Mouse (Mus musculus) subcutaneous adipose tissue, adult 2 months (tissue): ENCODE results near the gene Bcl2l12. TPM values are rescaled to one million over a fixed set of nuclear protein-coding genes. Genes with fewer than 3 reads are reported as not detected.

ENCODE experiments used
- polyA plus RNA-seq: library from polyadenylated mRNA; depleted of rRNA; stranded (reverse); fragments of >200 nt; gene quantifications from 2 replicates; pipeline ENCODE4 v1.2.3, GENCODE M21; 2012; ENCODE audit warnings: low replicate concordance; rRNA removed

Bcl2l12 gene
- polyA plus RNA-seq: 30.2 and 45.2 TPM in 2 replicates

GRCm38 (mm10) chr7:44998501-44998955 is at the start of gene Bcl2l12:
Gene Bcl2l12, minus strand, starts transcription at chr7:44998712.

DNA sequence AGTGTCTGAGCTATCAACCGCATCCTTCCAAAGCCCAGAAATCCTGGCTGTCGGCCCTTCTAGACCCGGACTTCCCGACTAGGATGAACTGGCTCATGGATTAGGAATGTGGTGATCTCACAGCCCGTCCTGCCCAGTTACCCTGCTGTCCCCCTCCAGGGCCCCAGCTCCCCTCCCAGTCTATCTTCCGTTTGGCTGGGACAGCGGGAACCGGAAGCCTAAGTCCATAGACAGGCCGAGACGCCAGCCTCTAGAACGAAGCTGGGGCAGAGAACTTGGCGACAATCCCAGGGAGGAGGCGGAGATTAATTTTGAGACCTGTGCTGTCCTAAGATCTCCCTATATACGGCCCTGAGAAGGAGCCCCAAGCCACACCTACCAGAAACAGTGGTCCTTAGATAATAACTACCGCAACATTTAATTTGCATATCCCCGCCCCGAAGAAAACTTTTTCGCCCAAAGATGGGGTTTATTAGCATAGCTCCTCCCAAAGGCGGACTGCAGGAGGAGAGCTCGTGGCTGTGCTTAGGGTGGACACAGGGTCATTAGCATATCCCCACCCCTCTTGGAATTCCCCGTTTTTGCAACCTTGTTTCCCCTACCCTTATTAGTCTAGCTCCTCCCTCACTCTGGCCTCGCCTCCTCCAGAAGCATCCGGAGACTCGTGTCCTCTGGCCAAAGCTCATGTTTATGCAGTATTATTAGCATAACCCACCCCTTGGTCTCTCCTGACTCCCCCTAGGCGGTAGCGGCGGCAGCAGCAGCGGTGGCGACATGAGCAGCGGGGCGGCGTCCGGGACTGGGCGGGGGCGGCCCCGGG is 18.9 kb upstream of the Bcl2l12 start, which contains the start of gene Rras:
Rras (plus strand) TSS at position 720 of the 820 bp plus-strand sequence.

DNA sequence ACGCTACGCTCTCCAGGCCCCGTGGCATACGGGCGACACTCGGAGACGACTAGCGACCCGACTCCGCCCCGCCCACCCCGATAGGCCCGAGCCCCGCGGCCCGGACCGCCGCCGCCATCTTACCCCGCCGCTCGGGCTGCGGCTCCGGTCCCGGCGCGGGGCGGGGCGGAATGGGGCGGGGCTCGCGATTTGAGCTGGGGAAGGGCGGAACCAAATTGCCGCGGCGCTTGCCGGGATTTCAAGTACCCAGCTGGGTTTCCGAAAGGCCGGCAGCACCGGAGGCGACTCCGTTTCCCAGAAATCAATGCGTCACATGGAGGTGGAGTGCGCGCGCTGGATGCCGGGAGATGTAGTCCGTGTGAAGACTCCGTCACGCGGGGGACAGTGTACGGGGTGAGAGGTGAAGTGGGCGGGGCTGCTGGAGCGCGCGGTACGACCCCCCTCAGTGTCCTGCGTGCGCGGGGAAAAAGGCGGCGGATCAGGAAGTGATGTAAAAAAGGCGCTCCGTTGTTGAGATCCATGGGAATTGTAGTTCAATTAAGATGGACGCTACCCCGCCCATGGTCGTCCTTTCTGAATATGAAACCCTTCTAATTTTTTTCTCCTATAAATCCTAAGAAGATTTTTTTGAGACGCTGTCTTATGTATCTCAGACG is 17.6 kb upstream of the Bcl2l12 start, which contains the start of gene Scaf1:
Scaf1 (minus strand) TSS at position 407 of the 656 bp plus-strand sequence.

GRCm38 (mm10) chr7:44997231-44997939 is 1.1 kb downstream of the Bcl2l12 start, which contains the start of gene Irf3:
Gene Irf3, plus strand, starts transcription at chr7:44997648.

DNA sequence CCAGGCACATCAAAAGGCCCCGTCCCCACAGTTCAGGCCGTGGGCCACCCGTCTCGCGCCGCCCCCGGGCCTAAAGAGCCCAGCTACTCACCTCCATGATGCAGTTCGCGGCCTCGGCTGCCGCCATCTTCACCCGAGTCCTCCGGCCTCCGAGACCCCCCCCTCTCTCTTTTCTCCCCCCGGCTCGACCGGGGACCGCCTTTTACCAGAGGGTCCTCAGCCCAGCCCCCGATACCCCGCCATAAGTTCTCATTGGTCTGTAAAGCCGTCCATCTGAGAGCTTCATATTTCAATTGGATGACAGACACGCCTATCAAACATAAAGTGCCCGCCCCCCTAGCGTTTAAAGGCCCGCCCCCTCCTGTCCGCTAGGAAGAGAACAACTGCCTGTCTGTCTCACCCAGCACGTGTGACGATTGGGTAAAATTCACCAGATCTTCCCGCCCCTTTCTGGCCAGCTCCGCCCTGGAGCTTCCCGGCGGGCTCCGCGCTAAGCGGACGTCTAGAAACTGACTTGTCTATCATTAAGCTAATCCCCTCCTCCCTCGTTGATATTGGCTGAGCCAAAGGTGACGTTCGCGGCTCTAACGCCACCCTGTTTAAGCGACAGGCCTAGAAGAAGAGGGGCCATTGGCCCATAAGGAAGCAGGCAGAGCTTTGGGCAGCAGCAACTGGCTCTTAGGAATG is 12.2 kb downstream of the Bcl2l12 start, which contains the start of gene Prmt1:
Prmt1 (minus strand) TSS at position 377 of the 687 bp plus-strand sequence.

DNA sequence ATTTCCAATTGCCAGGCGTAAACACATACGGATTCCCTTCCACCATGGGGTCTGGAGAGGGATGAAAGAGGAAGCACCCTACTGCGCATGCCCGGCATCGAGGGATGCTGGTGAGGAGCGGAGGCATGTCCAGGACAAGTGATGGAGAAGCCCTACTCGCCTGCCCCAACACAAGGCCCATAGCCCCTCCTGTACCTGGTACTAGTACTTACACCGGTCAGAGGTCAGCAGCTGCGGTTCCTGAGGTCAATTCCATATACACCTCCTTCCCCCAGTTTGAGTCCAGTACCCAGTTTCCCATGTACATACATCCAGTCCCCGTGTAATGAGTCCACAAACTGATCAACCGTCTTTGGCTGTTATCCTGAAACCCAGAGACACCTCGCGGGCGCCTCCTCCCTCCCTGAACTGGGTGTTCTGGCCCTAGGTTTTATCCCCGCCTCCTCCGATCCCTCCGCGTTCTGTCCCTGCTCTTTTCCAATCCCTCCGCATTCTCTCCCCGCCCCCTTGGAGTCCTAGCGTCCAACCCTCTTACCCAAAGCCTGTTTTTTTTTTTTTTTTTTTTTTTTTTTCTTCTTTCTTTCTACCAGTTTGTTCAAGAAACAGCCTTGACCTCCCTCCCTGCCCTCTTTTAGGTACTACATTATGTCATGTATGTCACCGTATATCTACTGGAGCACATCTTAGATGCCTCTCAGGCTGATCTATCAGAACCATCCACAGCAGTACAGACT is 24.0 kb downstream of the Bcl2l12 start, which contains the start of gene Cpt1c:
Cpt1c (minus strand) TSS at position 469 of the 734 bp plus-strand sequence.

DNA sequence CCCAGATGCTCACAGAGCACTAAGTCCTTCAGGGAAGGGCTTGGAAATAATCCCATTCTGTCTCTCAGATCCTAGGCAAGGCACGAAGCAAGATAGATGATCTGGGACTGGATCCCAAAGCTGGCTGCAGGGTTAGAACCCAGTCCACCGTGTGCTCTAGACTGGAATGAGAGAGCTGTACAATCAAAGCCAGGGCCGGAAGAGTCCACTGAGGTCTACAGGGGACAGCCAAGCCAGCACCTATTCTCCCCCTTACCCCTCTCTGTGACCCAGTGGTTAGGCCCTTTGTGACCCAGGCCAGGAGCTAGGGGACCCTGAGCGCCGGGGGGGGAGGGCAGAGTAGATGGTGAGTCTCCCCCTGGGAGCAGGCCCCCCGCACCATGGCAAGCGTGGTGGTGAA is 55.6 kb downstream of the Bcl2l12 start, which contains the start of gene Tsks:
Tsks (plus strand) TSS at position 301 of the 400 bp plus-strand sequence.

Other genes with a start within 250 kb of the Bcl2l12 start
- gene Zfp473, start 247.7 kb downstream of the Bcl2l12 start, polyA plus RNA-seq: 0.20 and 0.54 TPM in 2 replicates
- gene Nup62, start 182.6 kb downstream of the Bcl2l12 start, polyA plus RNA-seq: 35.6 and 77.6 TPM in 2 replicates
- gene Il4i1, start 182.3 kb downstream of the Bcl2l12 start, polyA plus RNA-seq: 3.9 and 4.0 TPM in 2 replicates
- 211 and 305 TPM in 2 replicates for gene Atf5, start 182.1 kb downstream of the Bcl2l12 start, polyA plus RNA-seq
- 87.7 and 129 TPM in 2 replicates for gene Akt1s1, start 149.7 kb downstream of the Bcl2l12 start, polyA plus RNA-seq
- 125 and 126 TPM in 2 replicates for gene Tbc1d17, start 149.6 kb downstream of the Bcl2l12 start, polyA plus RNA-seq
- gene Pnkp, start 141.6 kb downstream of the Bcl2l12 start, polyA plus RNA-seq: 45.1 and 47.8 TPM in 2 replicates
- 245 and 426 TPM in 2 replicates for gene Ptov1, start 128.9 kb downstream of the Bcl2l12 start, polyA plus RNA-seq
- gene Med25, start 106.0 kb downstream of the Bcl2l12 start, polyA plus RNA-seq: 93.4 and 172 TPM in 2 replicates
- gene Fuz, start 102.6 kb downstream of the Bcl2l12 start, polyA plus RNA-seq: 48.5 and 82.0 TPM in 2 replicates
- gene Ap2a1, start 69.2 kb downstream of the Bcl2l12 start, polyA plus RNA-seq: 91.4 and 108 TPM in 2 replicates
- gene Tsks, start 55.5 kb downstream of the Bcl2l12 start, polyA plus RNA-seq: 0.21 and 0.22 TPM in 2 replicates
- 21.7 and 88.9 TPM in 2 replicates for gene Cpt1c, start 23.9 kb downstream of the Bcl2l12 start, polyA plus RNA-seq
- gene Prmt1, start 12.1 kb downstream of the Bcl2l12 start, polyA plus RNA-seq: 148 and 347 TPM in 2 replicates
- 111 and 156 TPM in 2 replicates for gene Irf3, start 1.1 kb downstream of the Bcl2l12 start, polyA plus RNA-seq
- 67.6 and 79.5 TPM in 2 replicates for gene Scaf1, start 17.7 kb upstream of the Bcl2l12 start, polyA plus RNA-seq
- gene Rras, start 19.2 kb upstream of the Bcl2l12 start, polyA plus RNA-seq: 286 and 584 TPM in 2 replicates
- 8.6 and 15.5 TPM in 2 replicates for gene Prr12, start 54.2 kb upstream of the Bcl2l12 start, polyA plus RNA-seq
- gene Nosip, start 63.7 kb upstream of the Bcl2l12 start, polyA plus RNA-seq: 68.3 and 84.1 TPM in 2 replicates
- 73.3 and 99.8 TPM in 2 replicates for gene Prrg2, start 64.0 kb upstream of the Bcl2l12 start, polyA plus RNA-seq
- gene Rcn3, start 93.5 kb upstream of the Bcl2l12 start, polyA plus RNA-seq: 89.2 and 448 TPM in 2 replicates
- gene Fcgrt, start 105.1 kb upstream of the Bcl2l12 start, polyA plus RNA-seq: 195 and 315 TPM in 2 replicates
- 294 and 506 TPM in 2 replicates for gene Rps11, start 125.7 kb upstream of the Bcl2l12 start, polyA plus RNA-seq
- 1,583 and 3,800 TPM in 2 replicates for gene Rpl13a, start 130.0 kb upstream of the Bcl2l12 start, polyA plus RNA-seq
- gene Gm45713, start 137.5 kb upstream of the Bcl2l12 start, polyA plus RNA-seq: 5.4 and 12.9 TPM in 2 replicates
- gene Flt3l, start 137.7 kb upstream of the Bcl2l12 start, polyA plus RNA-seq: 62.3 and 91.9 TPM in 2 replicates
- gene Pih1d1, start 155.6 kb upstream of the Bcl2l12 start, polyA plus RNA-seq: 64.1 and 64.9 TPM in 2 replicates
- 35.1 and 56.5 TPM in 2 replicates for gene Aldh16a1, start 155.9 kb upstream of the Bcl2l12 start, polyA plus RNA-seq
- gene Slc17a7, start 165.2 kb upstream of the Bcl2l12 start, polyA plus RNA-seq: 0.08 TPM in 1 of 2 replicates, not detected in the other
- not detected in 2 replicates for gene Gfy, start 180.9 kb upstream of the Bcl2l12 start, polyA plus RNA-seq
- gene Pth2, start 182.3 kb upstream of the Bcl2l12 start, polyA plus RNA-seq: not detected in 2 replicates
- 0.09 and 0.14 TPM in 2 replicates for gene Ccdc155, start 206.2 kb upstream of the Bcl2l12 start, polyA plus RNA-seq
- gene Dkkl1, start 213.4 kb upstream of the Bcl2l12 start, polyA plus RNA-seq: 0.17 and 0.73 TPM in 2 replicates
- gene Tead2, start 217.0 kb upstream of the Bcl2l12 start, polyA plus RNA-seq: 30.9 and 110 TPM in 2 replicates
- gene Cd37, start 240.4 kb upstream of the Bcl2l12 start, polyA plus RNA-seq: 37.7 and 42.8 TPM in 2 replicates
- not detected in 2 replicates for gene Slc6a16, start 242.4 kb upstream of the Bcl2l12 start, polyA plus RNA-seq